ENCODE assay signal across 8 mouse cellular contexts in genomic region chr8:57512141-57513056, GRCm38 (mm10). TPM values are rescaled to one million over a fixed set of nuclear protein-coding genes. Genes with fewer than 3 reads are reported as not detected.
DNase-seq lines count a peak whose midpoint lies in the region; ATAC-seq and TF ChIP-seq lines count a peak whose summit lies in the region.

No protein-coding gene starts in this region.

- no peak for TF ChIP-seq CTCF in liver, embryonic 14.5 days (IDR thresholded peaks at IDR 0.05; ENCODE audit: low read depth)

- ATAC-seq in embryonic facial prominence, embryonic 14.5 days (ENCODE audit: low read depth), result peak; percentile 41
- ATAC-seq in hindbrain, embryonic 16.5 days, result peak; percentile 34
- ATAC-seq in liver, embryonic 14.5 days (ENCODE audit: insufficient read depth), result peak; percentile 54

- peak overlapping the region; percentile 64 for H3K4me2 ChIP-seq in embryonic facial prominence, embryonic 14.5 days (ENCODE audit: low read depth, low read length)
- peak overlapping the region; percentile 81 for H3K4me2 ChIP-seq in hindbrain, embryonic 16.5 days (ENCODE audit: low read length)
- H3K4me2 ChIP-seq in liver, embryonic 14.5 days (ENCODE audit: low read depth), result peak overlapping the region; percentile 88

- no peaks in the 10 kb centered on the region for H3K27me3 ChIP-seq in embryonic facial prominence, embryonic 14.5 days (replicated peaks; ENCODE audit: control insufficient read depth, insufficient read depth, low read length)
- no peaks in the 10 kb centered on the region for H3K27me3 ChIP-seq in hindbrain, embryonic 16.5 days (replicated peaks; ENCODE audit: control insufficient read depth, insufficient read depth, low read length)
- H3K27me3 ChIP-seq in liver, embryonic 14.5 days (ENCODE audit: control insufficient read depth, insufficient read depth, low read length), result no peaks in the 10 kb centered on the region
- no peaks in the 10 kb centered on the region for H3K27me3 ChIP-seq in splenic B cell, adult 2 months (ENCODE audit: control insufficient read depth, insufficient read depth, low read length, poor library complexity, severe bottlenecking)

- peaks cover 20% of the 10 kb centered on the region for H3K36me3 ChIP-seq in embryonic facial prominence, embryonic 14.5 days (ENCODE audit: control insufficient read depth, insufficient read depth, low read length)
- no peaks in the 10 kb centered on the region for H3K36me3 ChIP-seq in hindbrain, embryonic 16.5 days (ENCODE audit: control insufficient read depth, insufficient read depth, low read length)
- H3K36me3 ChIP-seq in liver, embryonic 14.5 days (replicated peaks; ENCODE audit: control insufficient read depth, insufficient read depth, low read depth), result peaks cover 41% of the 10 kb centered on the region
- 0 out of 2 replicates have a peak, but pooled peaks cover 1% of the 10 kb centered on the region for H3K36me3 ChIP-seq in splenic B cell, adult 2 months (ENCODE audit: control insufficient read depth, insufficient read depth, low read length, poor library complexity, severe bottlenecking)

- H3K9ac ChIP-seq in embryonic facial prominence, embryonic 14.5 days (ENCODE audit: low read depth, low read length), result peak overlapping the region; percentile 100
- peak overlapping the region; percentile 78 for H3K9ac ChIP-seq in hindbrain, embryonic 16.5 days (ENCODE audit: low read depth, low read length)
- H3K9ac ChIP-seq in liver, embryonic 14.5 days (replicated peaks), result peak overlapping the region; percentile 100

- TF ChIP-seq EP300 in liver, embryonic 14.5 days (IDR thresholded peaks at IDR 0.05; ENCODE audit: low read depth), result no peak

- WGBS in embryonic facial prominence, embryonic 14.5 days, result under 1% methylated on average over 40 of the region's 96 CpGs
- under 1% methylated on average over 57 of the region's 96 CpGs for WGBS in hindbrain, embryonic 16.5 days
- under 1% methylated on average over 80 of the region's 96 CpGs for WGBS in liver, embryonic 14.5 days (ENCODE audit: insufficient replicate concordance)

- peak overlapping the region; percentile 100 for H3K27ac ChIP-seq in embryonic facial prominence, embryonic 14.5 days (replicated peaks; ENCODE audit: low read depth, low read length)
- H3K27ac ChIP-seq in hindbrain, embryonic 16.5 days (ENCODE audit: low read depth, low read length), result peak overlapping the region; percentile 98
- H3K27ac ChIP-seq in liver, embryonic 14.5 days, result peak overlapping the region; percentile 99

- H3K9me3 ChIP-seq in embryonic facial prominence, embryonic 14.5 days (ENCODE audit: control insufficient read depth, low read length), result no peaks in the 10 kb centered on the region
- H3K9me3 ChIP-seq in hindbrain, embryonic 16.5 days (ENCODE audit: control insufficient read depth, low read length), result no peaks in the 10 kb centered on the region
- H3K9me3 ChIP-seq in liver, embryonic 14.5 days (ENCODE audit: control insufficient read depth, low read length), result no peaks in the 10 kb centered on the region

- peak; percentile 17 for DNase-seq in layer of hippocampus, adult 11-12 months (ENCODE audit: low spot score)
- no peak for DNase-seq in layer of hippocampus, postnatal 36 days
- DNase-seq in NIH3T3 (ENCODE audit: low read depth), result peak; percentile 78
- DNase-seq in embryonic facial prominence, embryonic 14.5 days (ENCODE audit: low spot score), result peak; percentile 61
- DNase-seq in liver, embryonic 14.5 days (ENCODE audit: low read depth in 3 of 3, low spot score in 3 of 3), result no peak
- DNase-seq in splenic B cell, adult 2 months (ENCODE audit: low read depth, low spot score), result peak; percentile 51
- no peak for DNase-seq in layer of hippocampus, adult 9-10 months (ENCODE audit: low spot score)

- peak overlapping the region; percentile 70 for H3K4me3 ChIP-seq in embryonic facial prominence, embryonic 14.5 days (ENCODE audit: low read depth, low read length)
- peak overlapping the region; percentile 82 for H3K4me3 ChIP-seq in hindbrain, embryonic 16.5 days (ENCODE audit: low read length)
- H3K4me3 ChIP-seq in liver, embryonic 14.5 days (ENCODE audit: insufficient read depth in 1 of 2, low read depth in 2 of 2, low read length in 2 of 2), result peak overlapping the region; percentile 84 to 100

- H3K4me1 ChIP-seq in embryonic facial prominence, embryonic 14.5 days (ENCODE audit: control insufficient read depth, insufficient read depth, low read length), result peaks cover 7% of the 10 kb centered on the region; the same call in 1 of the 2 replicates
- peaks cover 2% of the 10 kb centered on the region; the same call in 1 of the 2 replicates for H3K4me1 ChIP-seq in hindbrain, embryonic 16.5 days (ENCODE audit: control insufficient read depth, insufficient read depth, low read depth, low read length)
- H3K4me1 ChIP-seq in liver, embryonic 14.5 days (replicated peaks; ENCODE audit: control insufficient read depth in 2 of 2, insufficient read depth in 2 of 2, low read length in 1 of 2), result peaks cover 8 to 12% of the 10 kb centered on the region in 2 experiments; a peak in 3 of 4 replicates

RNA-seq across cellular contexts. Expression of gene Hmgb2, which starts 0.7 kb away (rescaled TPM):
- 1 to 10 TPM; 4.8 to 5.6 TPM for total RNA-seq in layer of hippocampus, postnatal 36 days (2021)
- 258 and 290 TPM in 2 replicates for polyA plus RNA-seq in embryonic facial prominence, embryonic 14.5 days (2014; fragmentation: Nextera tagmentation; extraction: Ambion mirVana)
- polyA plus RNA-seq in hindbrain, embryonic 16.5 days (2015; fragmentation: Nextera tagmentation; extraction: Ambion mirVana), result 65.0 and 67.4 TPM in 2 replicates
- 74.6 and 191 TPM in 2 replicates for polyA plus RNA-seq in liver, embryonic 14.5 days (2012; rRNA removed)
- polyA plus RNA-seq in liver, embryonic 14.5 days (2014; fragmentation: Nextera tagmentation; extraction: Ambion mirVana), result 280 and 300 TPM in 2 replicates

RNA-seq across cellular contexts. Expression of gene Sap30, which starts 24.7 kb away (rescaled TPM):
- total RNA-seq in layer of hippocampus, postnatal 36 days (2021), result 10 to 100 TPM; 12.1 to 13.6 TPM
- polyA plus RNA-seq in embryonic facial prominence, embryonic 14.5 days (2014; fragmentation: Nextera tagmentation; extraction: Ambion mirVana), result 32.8 and 34.4 TPM in 2 replicates
- polyA plus RNA-seq in hindbrain, embryonic 16.5 days (2015; fragmentation: Nextera tagmentation; extraction: Ambion mirVana), result 20.7 and 22.9 TPM in 2 replicates
- 7.5 and 10.6 TPM in 2 replicates for polyA plus RNA-seq in liver, embryonic 14.5 days (2012; rRNA removed)
- 14.0 and 14.4 TPM in 2 replicates for polyA plus RNA-seq in liver, embryonic 14.5 days (2014; fragmentation: Nextera tagmentation; extraction: Ambion mirVana)

RNA-seq across cellular contexts. Expression of gene Scrg1, which starts 56.7 kb away (rescaled TPM):
- total RNA-seq in layer of hippocampus, postnatal 36 days (2021), result 10 to 100 TPM; 60.1 to 68.7 TPM
- polyA plus RNA-seq in embryonic facial prominence, embryonic 14.5 days (2014; fragmentation: Nextera tagmentation; extraction: Ambion mirVana), result 8.3 and 10.0 TPM in 2 replicates
- polyA plus RNA-seq in hindbrain, embryonic 16.5 days (2015; fragmentation: Nextera tagmentation; extraction: Ambion mirVana), result 13.7 and 24.4 TPM in 2 replicates
- polyA plus RNA-seq in liver, embryonic 14.5 days (2012; rRNA removed), result 0.13 TPM in 1 of 2 replicates, not detected in the other
- polyA plus RNA-seq in liver, embryonic 14.5 days (2014; fragmentation: Nextera tagmentation; extraction: Ambion mirVana), result not detected in 2 replicates

Comparison
In these comparisons a context has a peak if more than half of its experiments do, and no peak if none do; other contexts are left out.
1. DNase-seq: peak in layer of hippocampus, adult 11-12 months (single experiment), NIH3T3 (single experiment), embryonic facial prominence, embryonic 14.5 days (single experiment) and splenic B cell, adult 2 months (single experiment); none in layer of hippocampus, postnatal 36 days (0 of 2), liver, embryonic 14.5 days (0 of 3) and layer of hippocampus, adult 9-10 months (single experiment).
2. Peak in every context shown above with its lines, with median percentiles within 50 percentile points of each other: ATAC-seq, H3K27ac ChIP-seq, H3K4me2 ChIP-seq, H3K4me3 ChIP-seq and H3K9ac ChIP-seq.